Mouse (Mus musculus): Measurements from ENCODE around the gene Mybbp1a.

DNA sequence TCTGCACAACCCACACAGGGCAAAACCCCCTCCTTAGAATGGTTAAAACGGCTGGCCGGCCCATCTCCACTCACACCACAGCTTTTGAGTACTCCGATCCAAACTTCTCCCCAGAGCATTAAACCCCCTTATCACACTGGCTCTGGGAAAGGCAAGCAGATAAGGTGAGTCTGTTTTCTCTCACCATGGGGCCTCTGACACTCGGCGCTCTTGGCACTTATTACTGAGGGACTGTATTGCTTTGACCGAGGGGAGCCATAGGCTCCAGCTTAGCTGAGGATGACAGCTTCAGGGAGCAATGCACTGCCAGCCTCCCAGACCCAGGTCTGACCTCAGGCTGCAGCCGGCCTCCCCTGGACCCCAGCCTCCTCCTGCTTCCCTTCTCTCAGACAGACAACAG is 33.6 kb upstream of the Mybbp1a start:
- TF ChIP-seq TAL1 (IDR thresholded peaks at IDR 0.05; ENCODE audit: low read length) (no peak), GATA1 (IDR thresholded peaks at IDR 0.05; ENCODE audit: low read length) (no peak)

Data from erythroblast, embryonic 14.5 days (primary cell).